Mouse (Mus musculus) frontal cortex, adult (tissue): ENCODE measurements around the gene Emg1.
A peak's percentile ranks its signal among the peaks of the same experiment; 100 is the strongest.
"Not testable (repeated sequence)": the region's sequence is repeated elsewhere in the genome, so short reads cannot be mapped to it uniquely, and the experiment has no call there.

ENCODE experiments used
- ATAC-seq: cut with Nextera tagmentation; 2 replicates; pipeline ENCODE4 v1.9.2; 2017; ENCODE audit warnings: mild to moderate bottlenecking, moderate library complexity, mixed read lengths; ENCODE audit not compliant: low TSS enrichment

Gene Emg1

DNA sequence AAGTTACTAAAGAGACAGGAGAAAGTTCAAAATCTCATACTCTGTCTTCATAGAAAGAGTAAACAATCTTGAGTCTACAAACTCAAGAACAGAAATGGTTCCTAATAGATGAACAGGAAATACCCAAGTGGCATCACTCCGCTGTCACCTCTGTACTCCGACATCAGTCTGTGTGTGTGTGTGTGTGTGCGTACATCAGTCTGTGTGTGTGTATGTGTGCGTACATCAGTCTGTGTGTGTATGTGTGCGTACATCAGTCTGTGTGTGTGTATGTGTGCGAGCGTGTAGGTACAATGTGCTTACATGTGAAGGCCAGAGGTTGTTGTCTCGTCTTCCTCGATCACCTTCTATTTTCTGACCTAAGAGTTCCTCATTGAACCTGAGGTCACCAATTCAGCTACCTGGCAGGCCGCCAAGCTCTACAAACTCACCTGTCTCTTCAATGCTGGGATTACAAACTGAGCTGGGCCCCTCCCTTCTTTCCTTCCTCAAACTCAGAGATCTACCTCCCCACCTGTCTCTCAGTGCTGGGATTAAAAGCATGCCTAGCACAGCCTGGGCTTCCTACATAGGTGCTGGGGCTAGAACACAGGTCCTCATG is 3.6 kb downstream of the Emg1 start:
- no peak for ATAC-seq

- no peak for ATAC-seq
Measured at GRCm38 (mm10) chr6:124706061-124706627, 5.8 kb downstream of the Emg1 start.

DNA sequence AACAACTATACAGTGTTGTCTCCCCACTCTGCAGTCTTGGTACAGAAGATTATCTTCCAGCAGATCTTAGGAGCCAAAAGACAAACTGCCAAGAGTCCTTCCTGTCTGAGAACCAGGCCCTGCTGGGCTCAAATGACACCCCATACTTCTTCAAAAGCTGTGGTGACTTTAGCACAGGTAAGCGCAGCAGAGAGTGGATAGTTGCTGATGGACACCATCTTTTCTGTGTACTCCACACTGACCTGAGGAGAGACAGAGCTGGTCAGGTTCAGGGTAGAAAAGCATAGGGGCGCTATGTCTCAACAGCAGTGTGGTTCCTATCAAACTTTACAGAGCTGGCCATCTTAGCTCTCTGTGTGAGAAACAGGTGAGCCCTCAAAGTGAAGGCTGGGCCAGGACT is 7.6 kb downstream of the Emg1 start:
- no peak for ATAC-seq

DNA sequence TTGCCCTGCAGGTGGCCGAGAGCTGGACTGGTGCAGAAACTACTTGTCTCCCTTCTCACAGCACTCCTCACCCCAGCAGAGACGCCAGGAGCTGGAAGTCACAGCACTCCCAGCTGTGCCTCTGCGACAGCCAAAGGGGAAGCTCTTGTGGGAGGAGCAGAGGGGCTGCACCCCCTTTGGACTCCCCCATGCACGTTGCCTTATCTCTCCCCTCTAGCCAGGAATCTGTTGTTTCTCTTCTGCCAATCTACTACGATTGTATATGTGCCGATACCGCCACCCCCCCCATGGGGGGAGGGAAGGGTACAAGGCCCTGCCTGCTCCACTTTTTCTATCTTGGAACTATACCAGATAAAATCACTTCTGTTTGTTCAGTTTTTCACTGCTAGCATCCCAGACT is 8.2 kb downstream of the Emg1 start:
- no peak for ATAC-seq

DNA sequence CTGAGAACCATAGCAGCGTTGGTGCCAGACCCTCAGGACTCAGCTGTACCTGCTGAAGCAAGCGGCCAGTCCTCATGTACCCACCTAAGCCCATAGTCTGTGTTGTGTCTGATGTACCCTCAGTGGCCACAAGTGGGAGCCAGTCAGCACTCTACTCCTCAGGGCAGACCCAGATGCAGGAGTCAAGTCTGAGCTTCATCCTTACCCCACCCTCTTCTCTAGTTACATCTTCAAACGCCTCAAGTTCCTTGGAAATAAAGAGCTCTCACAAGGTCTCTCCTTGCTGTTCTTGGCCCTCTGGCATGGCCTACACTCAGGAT is 9.2 kb downstream of the Emg1 start:
- ATAC-seq: peak; percentile 58

GRCm38 (mm10) chr6:124702102-124702783 is 9.7 kb downstream of the Emg1 start:
- ATAC-seq: peak; percentile 32; the same call in 1 of the 2 replicates

- peak; percentile 35; the same call in 1 of the 2 replicates for ATAC-seq
Measured at GRCm38 (mm10) chr6:124701338-124701737, 10.6 kb downstream of the Emg1 start.

GRCm38 (mm10) chr6:124699962-124700610 is 11.9 kb downstream of the Emg1 start:
- ATAC-seq: peak; percentile 72

GRCm38 (mm10) chr6:124699366-124699765 is 12.6 kb downstream of the Emg1 start:
- ATAC-seq: no peak

GRCm38 (mm10) chr6:124698751-124699150 is 13.2 kb downstream of the Emg1 start:
- ATAC-seq: no peak

- no peak for ATAC-seq
Measured at GRCm38 (mm10) chr6:124696441-124697150, 15.4 kb downstream of the Emg1 start.

DNA sequence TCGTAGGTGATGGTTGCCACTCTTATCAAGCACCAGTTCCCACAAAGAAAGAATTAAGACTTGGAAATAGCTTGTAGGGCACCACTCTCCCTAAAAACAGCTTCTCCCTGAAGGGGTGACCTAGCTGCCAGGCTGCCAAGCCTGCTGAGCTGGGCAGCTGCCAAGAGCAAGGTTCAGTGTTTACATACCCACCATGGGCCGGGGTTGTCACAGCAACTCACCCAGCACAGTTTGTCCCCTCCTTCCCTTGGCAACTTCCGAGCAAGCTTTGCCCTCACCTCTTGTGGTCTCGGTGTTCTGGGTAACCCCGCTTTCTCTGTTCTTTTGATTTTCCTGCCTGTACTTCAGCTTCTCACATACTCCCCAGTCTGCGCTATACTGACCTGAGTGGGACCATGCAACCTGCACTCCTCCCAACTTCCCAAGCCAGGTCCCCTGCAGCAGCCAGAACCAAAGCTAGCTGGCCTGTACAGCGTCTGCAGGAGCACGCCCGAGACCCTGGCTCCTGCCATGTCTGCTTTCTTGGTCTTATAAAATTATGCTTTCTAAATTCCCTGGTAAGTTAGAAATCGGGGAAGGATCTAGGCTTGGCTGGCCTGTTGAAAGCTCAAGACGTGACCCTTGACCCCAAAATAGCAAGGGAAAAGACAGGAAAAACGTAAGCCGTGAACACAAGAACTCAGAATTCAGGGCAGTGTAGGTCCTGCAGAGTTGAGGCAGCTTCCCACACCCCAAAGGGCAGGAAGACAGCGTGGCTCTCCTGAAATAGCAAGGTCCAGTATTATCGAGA is 17.6 kb downstream of the Emg1 start:
- ATAC-seq: peak; percentile 42; the same call in 1 of the 2 replicates

- no peak for ATAC-seq
Measured at GRCm38 (mm10) chr6:124693243-124693981, 18.6 kb downstream of the Emg1 start.

DNA sequence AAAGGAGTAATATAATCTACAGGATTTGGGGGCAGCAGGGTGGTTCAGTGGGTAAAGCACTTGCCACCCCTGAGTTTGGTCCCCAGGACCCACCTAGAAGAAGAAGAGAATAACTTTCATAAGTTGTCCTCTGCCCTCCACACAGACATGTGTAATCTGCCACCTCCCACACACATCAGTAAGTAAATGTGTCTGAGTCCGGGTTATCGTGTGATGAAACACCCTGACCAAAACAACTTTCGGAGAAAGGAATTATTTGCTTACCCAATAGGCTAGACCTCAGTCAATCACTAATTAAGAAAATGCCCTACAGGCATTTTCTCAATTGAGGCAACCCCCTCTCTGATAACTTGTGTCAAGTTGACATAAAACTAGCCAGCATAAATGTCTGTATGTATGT is 21.5 kb downstream of the Emg1 start:
- no peak for ATAC-seq

GRCm38 (mm10) chr6:124689011-124689410 is 23.0 kb downstream of the Emg1 start:
- no peak for ATAC-seq

GRCm38 (mm10) chr6:124688151-124688758 is 23.7 kb downstream of the Emg1 start:
- no peak for ATAC-seq

GRCm38 (mm10) chr6:124686644-124687043 is 25.3 kb downstream of the Emg1 start:
- ATAC-seq: not testable (repeated sequence)

DNA sequence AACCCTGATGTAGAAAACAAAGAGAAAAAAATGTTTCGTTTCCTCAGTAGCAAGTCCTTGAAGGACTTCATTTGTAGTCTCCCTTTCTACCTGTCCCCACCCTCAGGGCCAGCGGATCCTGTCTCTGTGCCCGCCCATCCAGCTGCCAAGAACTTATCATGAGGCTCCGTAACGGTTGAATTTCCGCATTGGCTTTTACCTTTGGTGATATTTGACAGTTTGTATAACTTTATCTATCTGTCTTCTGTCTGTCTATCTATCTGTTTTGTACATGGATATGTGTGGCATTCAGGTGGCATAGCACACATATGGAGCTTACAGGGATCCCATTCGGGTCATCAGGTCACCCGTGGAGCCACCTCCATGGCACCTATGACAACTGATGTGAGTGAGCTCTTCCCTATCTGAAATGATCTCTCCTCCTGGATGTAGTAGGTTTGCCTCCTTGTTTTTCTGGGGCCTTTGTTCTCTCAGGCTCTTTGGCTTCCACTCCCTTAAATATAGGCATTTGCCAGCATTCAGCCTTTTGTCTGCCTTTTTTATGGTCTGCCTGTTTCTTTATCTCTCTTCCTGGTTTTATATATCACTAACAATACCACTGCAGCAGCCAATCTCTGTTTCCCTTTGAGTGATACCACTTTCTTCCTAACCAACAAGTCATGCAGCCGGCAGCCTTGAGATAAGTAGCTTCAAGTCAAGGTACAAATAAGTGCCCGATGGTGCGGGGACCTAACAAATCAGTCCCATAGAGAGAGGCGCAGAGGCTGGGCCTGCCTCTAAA is 26.2 kb downstream of the Emg1 start:
- no peak for ATAC-seq

GRCm38 (mm10) chr6:124683591-124684417 is 28.2 kb downstream of the Emg1 start:
- peak; percentile 76 for ATAC-seq
